Mouse (Mus musculus): ENCODE data around the gene BC048679.
A peak's percentile ranks its signal among the peaks of the same experiment; 100 is the strongest.

The BC048679 gene

GRCm38 (mm10) chr7:81498181-81498580, at the start of gene BC048679:
Gene BC048679 (minus strand): TSS chr7:81498281.
- no peak for DNase-seq (ENCODE audit: low read depth, low spot score)

- DNase-seq (ENCODE audit: low read depth, low spot score): no peak
Observed at GRCm38 (mm10) chr7:81542934-81543333, 44.9 kb upstream of the BC048679 start.

- no peak for DNase-seq (ENCODE audit: low read depth, low spot score)
Observed at GRCm38 (mm10) chr7:81541924-81542524, 43.9 kb upstream of the BC048679 start.

GRCm38 (mm10) chr7:81540999-81541398, 42.9 kb upstream of the BC048679 start:
- DNase-seq (ENCODE audit: low read depth, low spot score): no peak

GRCm38 (mm10) chr7:81539565-81539964, 41.5 kb upstream of the BC048679 start:
- DNase-seq (ENCODE audit: low read depth, low spot score): no peak

- DNase-seq (ENCODE audit: low read depth, low spot score): peak; percentile 28
Observed at GRCm38 (mm10) chr7:81538070-81538675, 40.1 kb upstream of the BC048679 start.

- DNase-seq (ENCODE audit: low read depth, low spot score): no peak
Observed at GRCm38 (mm10) chr7:81536478-81536877, 38.4 kb upstream of the BC048679 start.

GRCm38 (mm10) chr7:81531462-81531861, 33.4 kb upstream of the BC048679 start:
- no peak for DNase-seq (ENCODE audit: low read depth, low spot score)

GRCm38 (mm10) chr7:81528918-81529317, 30.8 kb upstream of the BC048679 start:
- DNase-seq (ENCODE audit: low read depth, low spot score): peak; percentile 35

- no peak for DNase-seq (ENCODE audit: low read depth, low spot score)
Observed at GRCm38 (mm10) chr7:81523663-81524017, 25.6 kb upstream of the BC048679 start.

GRCm38 (mm10) chr7:81523008-81523662, 25.1 kb upstream of the BC048679 start:
- DNase-seq (ENCODE audit: low read depth, low spot score): peak; percentile 91

- DNase-seq (ENCODE audit: low read depth, low spot score): no peak
Observed at GRCm38 (mm10) chr7:81516154-81517030, 18.3 kb upstream of the BC048679 start.

- peak; percentile 69 for DNase-seq (ENCODE audit: low read depth, low spot score)
Observed at GRCm38 (mm10) chr7:81514906-81515590, 17.0 kb upstream of the BC048679 start.

- no peak for DNase-seq (ENCODE audit: low read depth, low spot score)
Observed at GRCm38 (mm10) chr7:81501050-81501449, 3.0 kb upstream of the BC048679 start.

- no peak for DNase-seq (ENCODE audit: low read depth, low spot score)
Observed at GRCm38 (mm10) chr7:81497171-81497570, 910 bp downstream of the BC048679 start.

GRCm38 (mm10) chr7:81493331-81494021, 4.6 kb downstream of the BC048679 start, which contains the start of gene Ap3b2:
Gene Ap3b2 (minus strand): TSS chr7:81493925.
- no peak for DNase-seq (ENCODE audit: low read depth, low spot score)

GRCm38 (mm10) chr7:81492628-81493027, 5.5 kb downstream of the BC048679 start:
- DNase-seq (ENCODE audit: low read depth, low spot score): no peak

- no peak for DNase-seq (ENCODE audit: low read depth, low spot score)
Observed at GRCm38 (mm10) chr7:81489649-81490048, 8.4 kb downstream of the BC048679 start.

GRCm38 (mm10) chr7:81480800-81481199, 17.3 kb downstream of the BC048679 start:
- DNase-seq (ENCODE audit: low read depth, low spot score): no peak

GRCm38 (mm10) chr7:81479531-81480090, 18.5 kb downstream of the BC048679 start:
- no peak for DNase-seq (ENCODE audit: low read depth, low spot score)

All from A20 (cell line).